Mouse (Mus musculus) embryonic facial prominence, embryonic 10.5 days (tissue): Measurements from ENCODE around the gene Ppif. TPM values are rescaled to one million over a fixed set of nuclear protein-coding genes. Genes with fewer than 3 reads are reported as not detected.

Experiments
- DNase-seq: peaks from one replicate; pipeline ENCODE4 v3.0.0-alpha.2; 2017; ENCODE audit warnings: low spot score
- H3K27ac ChIP-seq: fragments of 300-500 bp; sonication (generic); replicated peaks from 2 replicates; pipeline ENCODE4 v1.5.1; 2016; ENCODE audit warnings: mild to moderate bottlenecking
- H3K27me3 ChIP-seq: fragments of 300-500 bp; sonication (generic); replicated peaks from 2 replicates; pipeline ENCODE4 v1.6.1; 2016; ENCODE audit warnings: low read depth, mild to moderate bottlenecking; ENCODE audit not compliant: poor library complexity, severe bottlenecking
- H3K36me3 ChIP-seq: fragments of 300-500 bp; sonication (generic); replicated peaks from 2 replicates; pipeline ENCODE4 v1.6.1; 2016; ENCODE audit warnings: mild to moderate bottlenecking, moderate library complexity
- H3K4me1 ChIP-seq: fragments of 300-500 bp; sonication (generic); 2 replicates; pipeline ENCODE4 v1.6.1; 2016
- H3K4me3 ChIP-seq: fragments of 300-500 bp; sonication (generic); 2 replicates; pipeline ENCODE4 v1.5.1; 2016; ENCODE audit warnings: mild to moderate bottlenecking, moderate library complexity
- H3K9me3 ChIP-seq: fragments of 300-500 bp; sonication (generic); 2 replicates; pipeline ENCODE4 v1.6.1; 2016; ENCODE audit warnings: mild to moderate bottlenecking
- WGBS: fragments of 180-500 bp; shearing (Covaris S2); methylation state at CpG from one replicate; pipeline ENCODE4 v1.1.7; 2016; 5-methylcytosine and 5-hydroxymethylcytosine counted together
- polyA plus RNA-seq: library from polyadenylated mRNA; unstranded; fragments of >200 nt; fragmentation: Nextera tagmentation; extraction: Ambion mirVana; gene quantifications from 2 replicates; pipeline ENCODE4 v1.2.1, GENCODE M21; 2016

The Ppif gene
- polyA plus RNA-seq, 1 experiment from 2014 or later, result 77.0 TPM

DNA sequence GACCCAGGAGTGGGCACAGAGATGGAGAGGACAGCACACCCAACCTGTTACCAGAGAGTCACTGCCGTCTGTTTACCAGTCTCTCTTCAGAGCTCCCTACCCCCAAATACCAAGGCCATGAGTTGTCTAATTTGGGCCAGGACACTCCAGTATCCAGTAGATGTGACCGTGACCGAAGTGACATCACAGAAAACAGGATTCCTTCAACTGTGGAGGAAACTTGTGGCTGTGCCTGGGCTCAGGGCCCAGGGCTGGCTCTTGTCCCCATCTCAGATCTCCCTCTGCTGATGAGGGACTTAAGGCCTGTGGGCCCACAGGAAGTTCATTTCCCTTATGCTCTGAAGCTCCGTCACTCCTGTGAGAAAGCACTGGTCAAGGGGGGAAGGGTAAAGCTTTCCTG lies 14.5 kb downstream of the Ppif start:
- WGBS, result 63% methylated on average over 4 of the region's 4 CpGs
- Histone ChIP-seq H3K27me3 (no peaks in the 10 kb centered on the region), H3K9me3 (no peaks in the 10 kb centered on the region), H3K4me1 (peaks cover 47% of the 10 kb centered on the region), H3K36me3 (no peaks in the 10 kb centered on the region), H3K4me3 (no peak overlapping the region), H3K27ac (peak overlapping the region; percentile 70)
- no peak for DNase-seq

DNA sequence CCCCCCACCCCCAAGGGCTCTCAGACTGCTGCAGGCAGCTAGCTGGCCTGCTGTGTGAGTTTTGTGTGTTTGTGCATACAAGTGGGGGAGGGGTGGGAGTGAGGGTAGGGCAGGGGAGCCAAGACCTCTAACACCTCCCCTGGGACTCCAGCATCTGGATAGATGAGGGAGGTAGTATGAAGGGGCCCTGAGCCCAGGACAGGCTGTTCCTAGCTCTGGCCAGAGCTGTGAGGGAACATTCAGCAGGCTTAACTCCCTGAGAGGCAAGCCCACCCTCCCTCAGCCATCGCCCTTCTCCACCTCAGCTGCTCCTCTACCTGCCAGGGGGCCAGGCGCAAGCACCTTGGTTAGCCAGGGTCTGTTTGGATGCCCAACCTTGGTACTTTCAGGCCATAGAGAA lies 15.0 kb downstream of the Ppif start:
- H3K4me3 ChIP-seq, result no peak overlapping the region
- H3K9me3 ChIP-seq, result no peaks in the 10 kb centered on the region
- DNase-seq, result no peak
- H3K36me3 ChIP-seq, result no peaks in the 10 kb centered on the region
- WGBS, result 91% methylated on average over 2 of the region's 2 CpGs
- H3K4me1 ChIP-seq, result peaks cover 52% of the 10 kb centered on the region
- peak overlapping the region; percentile 70 for H3K27ac ChIP-seq
- H3K27me3 ChIP-seq, result no peaks in the 10 kb centered on the region

DNA sequence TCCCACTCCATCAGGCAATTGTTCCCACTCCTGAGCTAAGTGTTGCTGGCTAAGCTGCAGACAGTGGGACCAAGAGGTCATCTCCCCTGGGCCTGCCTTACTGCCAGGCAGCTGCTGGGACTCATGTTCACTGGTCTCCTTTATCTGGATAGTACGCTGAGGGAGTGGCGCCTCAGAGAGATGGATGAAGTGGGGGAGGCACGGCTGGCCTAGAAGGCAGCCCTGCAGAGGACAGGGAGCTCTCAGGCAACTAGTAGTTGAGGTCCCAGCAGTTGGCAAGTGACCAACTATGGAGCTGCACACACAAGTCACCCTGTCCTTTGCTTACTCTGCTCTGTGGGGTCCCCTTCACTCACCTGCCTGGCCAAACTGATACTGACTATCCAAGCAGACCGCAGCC lies 16.1 kb downstream of the Ppif start:
- Histone ChIP-seq H3K4me3 (no peak overlapping the region), H3K4me1 (peaks cover 60% of the 10 kb centered on the region), H3K27ac (peak overlapping the region; percentile 41; the same call in 1 of the 2 replicates), H3K36me3 (peaks cover 8% of the 10 kb centered on the region), H3K27me3 (no peaks in the 10 kb centered on the region), H3K9me3 (no peaks in the 10 kb centered on the region)
- no peak for DNase-seq
- WGBS, result 67% methylated on average over 4 of the region's 4 CpGs

DNA sequence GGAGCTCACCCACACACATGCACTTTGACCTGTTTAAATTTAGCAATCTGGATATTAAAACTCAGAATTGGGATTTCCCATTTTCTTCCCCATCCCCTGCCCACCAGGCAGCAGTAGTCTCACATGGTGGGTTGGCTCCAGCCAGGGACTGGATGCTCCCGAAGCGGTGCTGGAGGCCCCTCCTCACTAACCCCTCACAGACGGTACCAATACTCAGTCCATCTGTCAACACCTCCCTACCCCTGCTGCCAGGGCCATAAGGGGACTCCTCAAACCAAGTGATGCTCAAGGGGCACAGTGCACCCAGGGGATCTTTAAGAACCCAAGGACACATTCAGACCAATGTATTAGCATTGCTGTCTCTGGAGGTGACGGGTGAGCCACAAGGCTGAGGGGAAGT lies 16.7 kb downstream of the Ppif start:
- no peak for DNase-seq
- peaks cover 60% of the 10 kb centered on the region for H3K4me1 ChIP-seq
- WGBS, result 82% methylated on average over 4 of the region's 4 CpGs
- no peaks in the 10 kb centered on the region for H3K27me3 ChIP-seq
- H3K9me3 ChIP-seq, result no peaks in the 10 kb centered on the region
- H3K36me3 ChIP-seq, result peaks cover 14% of the 10 kb centered on the region
- no peak overlapping the region for H3K4me3 ChIP-seq
- H3K27ac ChIP-seq, result peak overlapping the region; percentile 32; the same call in 1 of the 2 replicates

DNA sequence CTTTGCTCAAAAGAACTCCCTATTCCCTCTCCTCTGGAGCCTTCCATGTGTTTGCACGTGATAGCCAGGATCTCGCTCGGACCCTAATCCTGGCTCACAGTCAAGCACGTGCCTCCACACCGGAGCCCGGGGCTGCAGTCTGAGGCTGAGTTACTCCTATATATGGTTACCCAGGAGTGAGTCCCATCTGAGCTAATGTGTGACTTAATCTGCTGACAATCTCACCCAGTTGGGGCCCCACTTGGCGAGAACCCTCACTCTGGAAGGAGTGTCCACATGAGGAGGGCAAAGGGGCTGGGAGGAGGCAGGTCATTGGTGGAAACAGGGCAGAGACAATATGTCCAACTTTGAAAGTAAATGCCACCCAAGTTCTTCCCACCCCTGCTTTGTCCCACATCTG lies 17.2 kb downstream of the Ppif start:
- peak overlapping the region; percentile 32; the same call in 1 of the 2 replicates for H3K27ac ChIP-seq
- DNase-seq, result no peak
- H3K4me3 ChIP-seq, result no peak overlapping the region
- no peaks in the 10 kb centered on the region for H3K27me3 ChIP-seq
- H3K9me3 ChIP-seq, result no peaks in the 10 kb centered on the region
- H3K4me1 ChIP-seq, result peaks cover 60% of the 10 kb centered on the region
- peaks cover 18% of the 10 kb centered on the region for H3K36me3 ChIP-seq
- 86% methylated on average over 7 of the region's 7 CpGs for whole genome bisulfite sequencing

DNA sequence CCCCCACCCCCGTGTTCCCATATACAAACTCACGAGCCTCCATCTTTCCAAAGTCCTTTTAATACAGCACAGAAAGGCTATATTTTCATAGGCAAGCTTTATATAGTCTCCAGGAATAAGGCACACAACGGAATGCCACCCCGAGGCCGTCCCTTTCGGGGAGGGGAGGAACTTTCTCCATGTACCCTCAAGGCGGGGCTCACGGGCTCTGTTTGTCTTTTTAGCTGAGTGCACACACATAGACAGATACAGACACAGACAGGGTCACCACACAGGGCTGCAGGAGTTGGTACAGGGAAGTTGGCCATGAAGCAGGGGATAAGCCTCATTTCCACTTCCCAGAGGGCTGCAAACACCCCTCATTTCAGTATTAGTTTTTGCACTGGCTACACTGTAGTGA lies 17.6 kb downstream of the Ppif start:
- peaks cover 22% of the 10 kb centered on the region for H3K36me3 ChIP-seq
- no peak for DNase-seq
- no peaks in the 10 kb centered on the region for H3K9me3 ChIP-seq
- 65% methylated on average over 8 of the region's 8 CpGs for WGBS
- no peak overlapping the region for H3K4me3 ChIP-seq
- H3K4me1 ChIP-seq, result peaks cover 64% of the 10 kb centered on the region
- peak overlapping the region; percentile 32; the same call in 1 of the 2 replicates for H3K27ac ChIP-seq
- no peaks in the 10 kb centered on the region for H3K27me3 ChIP-seq

DNA sequence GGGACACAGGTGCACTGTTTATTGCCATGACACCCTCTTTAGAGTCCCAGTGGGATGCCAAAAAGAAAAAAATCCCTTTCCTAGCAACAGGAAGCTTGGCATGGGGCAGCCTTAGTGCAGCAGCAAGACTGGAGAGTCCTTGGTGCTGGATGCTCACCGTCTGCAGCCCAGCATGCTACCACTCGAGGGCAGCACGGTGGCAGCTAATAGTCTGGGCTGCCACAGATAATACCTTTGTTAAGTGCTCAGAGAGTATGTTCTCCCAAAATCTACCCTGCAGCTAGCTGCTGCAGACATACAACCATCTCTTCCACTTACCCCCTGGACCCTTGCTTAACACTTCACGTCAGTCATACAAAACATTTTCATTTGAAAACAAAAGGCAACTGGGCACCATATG lies 19.5 kb downstream of the Ppif start:
- H3K27ac ChIP-seq, result no peak overlapping the region
- no peak for DNase-seq
- H3K4me3 ChIP-seq, result no peak overlapping the region
- H3K36me3 ChIP-seq, result peaks cover 26% of the 10 kb centered on the region
- no peaks in the 10 kb centered on the region for H3K9me3 ChIP-seq
- peaks cover 74% of the 10 kb centered on the region for H3K4me1 ChIP-seq
- 14% methylated on average over 4 of the region's 4 CpGs for WGBS
- H3K27me3 ChIP-seq, result no peaks in the 10 kb centered on the region

DNA sequence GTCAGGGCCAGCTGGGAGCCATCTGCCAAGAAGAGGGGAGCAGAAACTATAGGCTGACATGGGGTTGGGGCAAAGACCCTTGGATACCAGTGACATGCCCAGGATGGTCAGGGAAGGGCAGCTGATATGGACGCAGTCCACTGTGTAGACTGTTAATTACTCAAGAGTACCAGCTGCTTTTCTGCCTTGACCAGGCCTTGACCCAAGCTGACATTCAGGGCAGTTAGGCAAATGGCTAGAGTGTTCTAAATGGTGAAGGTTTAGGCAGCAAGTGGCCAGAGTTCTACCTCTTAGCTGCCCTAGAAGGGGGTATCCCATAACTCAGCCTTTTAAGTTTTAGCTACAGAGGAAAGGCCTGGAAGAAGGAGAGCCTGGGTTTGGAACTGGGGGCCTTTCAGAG lies 22.6 kb downstream of the Ppif start:
- no peak for DNase-seq
- Histone ChIP-seq H3K4me1 (peaks cover 58% of the 10 kb centered on the region), H3K27me3 (no peaks in the 10 kb centered on the region), H3K4me3 (no peak overlapping the region), H3K36me3 (peaks cover 43% of the 10 kb centered on the region), H3K27ac (peak overlapping the region; percentile 32), H3K9me3 (no peaks in the 10 kb centered on the region)
- WGBS, result 83% methylated on average over 1 of the region's 1 CpGs

DNA sequence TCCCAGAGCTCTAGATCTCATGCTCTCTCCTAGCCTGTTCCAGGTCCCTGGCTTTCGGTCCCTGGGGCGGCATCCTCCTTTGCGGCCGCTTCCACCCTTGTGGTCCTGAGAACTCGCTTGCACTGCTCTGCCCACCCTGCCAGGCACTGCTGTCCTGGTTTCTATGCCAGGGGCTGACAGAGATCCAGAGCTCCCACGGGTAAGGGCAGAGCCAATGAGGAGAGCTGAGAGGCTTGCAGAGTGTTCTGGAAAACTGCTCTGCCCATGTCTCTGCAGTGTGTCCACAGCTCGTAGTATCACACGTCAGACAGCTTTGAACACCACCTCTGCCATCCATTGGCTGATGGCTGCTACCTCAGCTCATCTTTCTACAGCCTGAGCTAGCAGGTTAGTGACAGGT lies 23.8 kb downstream of the Ppif start:
- Histone ChIP-seq H3K36me3 (peaks cover 45% of the 10 kb centered on the region), H3K4me3 (no peak overlapping the region), H3K27me3 (no peaks in the 10 kb centered on the region), H3K9me3 (no peaks in the 10 kb centered on the region), H3K4me1 (peaks cover 58% of the 10 kb centered on the region), H3K27ac (peak overlapping the region; percentile 84)
- no peak for DNase-seq
- WGBS, result 86% methylated on average over 8 of the region's 8 CpGs

DNA sequence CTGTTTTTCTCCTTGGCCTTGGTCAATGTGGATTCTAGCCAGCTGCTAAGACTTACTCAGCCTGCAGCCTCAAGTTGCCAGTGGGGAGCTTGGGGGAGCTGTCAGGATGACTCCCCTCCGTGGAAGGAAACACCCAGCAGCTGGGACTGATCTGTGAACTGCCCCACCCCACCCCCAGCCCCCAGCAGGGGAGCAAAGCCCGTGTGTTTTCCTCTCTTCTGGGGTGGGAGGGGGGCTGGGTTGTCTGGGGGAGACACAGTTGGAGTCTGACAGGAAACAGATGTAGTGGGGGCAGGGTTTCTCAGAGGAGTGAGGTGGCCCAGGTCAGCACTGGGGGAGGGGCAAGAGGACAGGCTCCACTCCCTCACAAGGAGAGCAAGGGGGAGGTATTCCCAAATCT lies 24.5 kb downstream of the Ppif start:
- peaks cover 45% of the 10 kb centered on the region for H3K36me3 ChIP-seq
- H3K4me3 ChIP-seq, result peak overlapping the region; percentile 16; the same call in 1 of the 2 replicates
- no peaks in the 10 kb centered on the region for H3K9me3 ChIP-seq
- WGBS, result 3% methylated on average over 2 of the region's 2 CpGs
- peak overlapping the region; percentile 84 for H3K27ac ChIP-seq
- peak; percentile 84 for DNase-seq
- H3K27me3 ChIP-seq, result no peaks in the 10 kb centered on the region
- H3K4me1 ChIP-seq, result peaks cover 60% of the 10 kb centered on the region

DNA sequence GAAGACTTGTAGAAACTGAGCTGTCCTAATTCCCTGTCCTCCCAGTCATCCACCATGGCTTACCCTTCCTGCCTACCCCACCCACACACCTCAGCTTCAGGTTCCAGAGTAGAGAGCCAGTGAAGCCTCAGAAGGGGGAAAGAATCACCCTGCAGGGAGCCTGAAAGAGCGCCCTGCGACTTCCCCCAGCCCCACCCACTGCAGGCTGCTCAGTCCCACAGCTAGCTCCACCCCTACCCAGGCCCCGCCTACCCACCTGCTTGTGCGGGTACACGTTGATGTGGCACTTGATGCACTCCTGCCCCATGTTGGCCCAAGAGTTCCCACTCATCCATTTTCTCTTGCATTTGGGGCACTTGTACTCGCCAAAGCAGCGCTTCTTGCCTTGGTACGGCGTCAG lies 25.4 kb downstream of the Ppif start:
- Histone ChIP-seq H3K36me3 (peaks cover 44% of the 10 kb centered on the region), H3K27me3 (no peaks in the 10 kb centered on the region), H3K4me3 (no peak overlapping the region), H3K9me3 (no peaks in the 10 kb centered on the region), H3K27ac (peak overlapping the region; percentile 84), H3K4me1 (peaks cover 59% of the 10 kb centered on the region)
- no peak for DNase-seq
- 54% methylated on average over 9 of the region's 9 CpGs for whole genome bisulfite sequencing

DNA sequence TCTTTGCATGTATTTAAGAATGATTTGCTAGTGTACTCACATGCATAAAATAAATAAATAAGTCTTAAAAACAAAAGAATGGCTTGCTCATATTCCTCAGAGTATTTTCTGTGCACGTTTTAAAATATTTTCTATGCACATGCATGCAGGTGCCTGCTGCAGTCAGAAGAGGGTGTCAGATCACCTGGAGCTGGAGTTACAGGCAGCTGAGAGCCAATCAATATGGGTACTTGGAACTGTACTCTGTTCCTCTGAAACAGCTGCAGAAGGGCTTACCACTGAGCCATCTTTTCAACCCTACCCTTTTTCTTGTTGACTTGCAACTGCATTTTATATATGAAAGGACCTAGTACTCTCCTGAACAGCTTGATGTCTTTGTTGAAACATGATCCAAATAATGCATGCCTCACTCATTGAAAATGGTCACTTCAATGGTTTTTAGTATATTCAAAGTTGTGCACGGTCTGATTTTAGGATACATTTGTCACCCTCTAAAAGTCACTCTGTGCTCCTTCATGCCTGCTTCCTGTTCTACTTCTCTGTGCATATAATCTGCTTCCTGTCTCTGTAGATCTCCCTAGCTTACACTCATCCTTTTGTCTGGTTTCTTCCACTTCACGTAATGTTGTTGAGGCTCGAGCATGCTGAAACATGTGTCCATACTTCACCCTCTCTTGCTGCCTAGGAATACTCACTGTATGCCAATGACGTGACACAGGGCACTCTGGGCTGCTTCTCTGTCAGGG lies 27.2 kb downstream of the Ppif start:
- DNase-seq, result no peak
- H3K9me3 ChIP-seq, result no peaks in the 10 kb centered on the region
- peaks cover 73% of the 10 kb centered on the region for H3K4me1 ChIP-seq
- peaks cover 28% of the 10 kb centered on the region for H3K36me3 ChIP-seq
- WGBS, result 91% methylated on average over 5 of the region's 5 CpGs
- no peak overlapping the region for H3K27ac ChIP-seq
- H3K27me3 ChIP-seq, result no peaks in the 10 kb centered on the region
- no peak overlapping the region for H3K4me3 ChIP-seq

DNA sequence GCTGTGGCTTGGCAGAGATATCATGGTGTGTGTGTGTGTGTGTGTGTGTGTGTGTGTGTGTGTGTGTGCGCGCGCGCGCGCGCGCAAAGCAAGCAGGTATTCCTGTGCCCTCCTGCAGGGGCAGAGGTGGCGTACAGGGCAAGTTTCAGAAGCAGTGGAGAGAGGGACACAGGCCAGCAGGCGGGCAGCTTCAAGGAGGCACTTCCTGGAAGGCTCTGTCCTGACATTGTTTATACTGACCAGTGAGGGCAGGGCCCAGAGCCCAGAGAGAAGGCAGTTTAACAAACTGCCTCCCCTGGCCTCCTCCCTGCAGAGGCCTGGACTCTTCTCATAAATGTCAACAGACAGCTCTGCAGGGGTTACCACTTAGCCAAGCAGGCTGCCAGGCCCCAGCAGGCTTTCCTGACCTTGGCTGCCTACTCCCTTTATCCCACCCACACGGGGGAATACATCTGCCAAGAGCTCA lies 31.1 kb downstream of the Ppif start:
- peaks cover 11% of the 10 kb centered on the region for H3K36me3 ChIP-seq
- H3K9me3 ChIP-seq, result no peaks in the 10 kb centered on the region
- H3K4me1 ChIP-seq, result peaks cover 51% of the 10 kb centered on the region
- WGBS, result 79% methylated on average over 11 of the region's 11 CpGs
- H3K27ac ChIP-seq, result peak overlapping the region; percentile 76
- DNase-seq, result peak; percentile 47
- H3K4me3 ChIP-seq, result no peak overlapping the region
- H3K27me3 ChIP-seq, result no peaks in the 10 kb centered on the region
